Mouse (Mus musculus) brain, embryonic 18.5 days (tissue): ENCODE data around the gene Rplp2.

Experiments used
- DNase-seq: peaks from one replicate; pipeline ENCODE4 v3.0.0-alpha.2; 2012; ENCODE audit warnings: low read depth, low spot score

Rplp2 gene

DNA sequence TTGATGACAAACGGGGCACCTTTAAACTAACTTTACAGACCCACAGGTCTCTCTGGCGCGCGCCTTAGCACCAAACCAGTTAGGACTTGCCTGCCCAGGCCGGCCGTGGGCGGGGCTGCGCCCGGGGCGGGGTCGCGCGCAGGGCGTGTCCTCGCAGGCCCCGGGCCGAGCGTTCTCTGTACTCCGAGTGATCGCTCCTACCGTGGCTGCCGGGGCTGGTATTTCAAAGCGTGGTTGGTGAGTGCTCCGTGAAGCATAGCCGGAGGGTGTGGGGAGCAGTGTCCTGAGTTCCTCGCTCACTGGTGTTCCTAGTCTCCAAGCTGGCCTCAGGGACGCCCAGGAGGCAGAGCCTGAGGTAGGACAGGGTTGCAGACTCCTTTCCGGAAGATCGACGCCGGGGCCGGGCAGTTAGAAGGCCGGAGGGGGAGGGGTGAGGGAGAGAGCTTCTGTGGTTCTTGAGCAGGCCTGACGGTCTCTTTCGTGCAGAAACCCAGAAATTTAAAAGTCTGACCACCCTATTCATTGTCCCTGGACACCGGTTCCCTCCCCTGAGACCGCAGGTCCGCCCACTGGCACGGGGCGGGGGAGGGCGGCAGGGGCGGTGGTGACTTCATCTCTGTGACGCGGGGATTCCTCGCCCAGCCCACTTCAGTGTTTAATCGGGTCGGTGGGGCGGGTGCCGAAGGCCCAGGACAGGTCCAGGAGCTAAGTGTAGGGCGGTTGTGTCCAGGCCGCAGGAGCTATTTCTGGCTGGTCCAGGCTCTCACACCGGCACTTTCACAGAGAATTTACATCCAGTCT, 20.3 kb downstream of the Rplp2 start, which contains the start of gene Cd151:
Gene Cd151, plus strand, starts transcription at position 163 of the 801 bp plus-strand sequence.
- DNase-seq, result no peak

DNA sequence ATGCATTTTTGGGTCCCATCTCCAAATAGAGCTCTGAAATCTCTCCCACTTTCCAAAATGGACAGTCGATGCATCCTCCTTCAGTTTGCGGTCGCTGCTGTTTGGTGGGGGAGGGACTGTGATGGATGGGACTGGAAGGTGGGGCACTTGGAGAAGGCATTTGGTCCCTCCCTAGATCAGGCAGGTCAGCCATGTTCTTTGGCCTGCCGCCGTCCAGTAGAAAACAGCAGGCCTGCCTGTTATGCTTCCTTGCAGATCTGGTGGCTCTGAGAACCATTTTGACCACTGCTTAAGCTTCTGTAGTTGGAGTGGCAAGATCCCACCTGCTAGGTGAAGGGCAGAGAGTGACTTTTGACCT, 21.0 kb downstream of the Rplp2 start:
- no peak for DNase-seq

DNA sequence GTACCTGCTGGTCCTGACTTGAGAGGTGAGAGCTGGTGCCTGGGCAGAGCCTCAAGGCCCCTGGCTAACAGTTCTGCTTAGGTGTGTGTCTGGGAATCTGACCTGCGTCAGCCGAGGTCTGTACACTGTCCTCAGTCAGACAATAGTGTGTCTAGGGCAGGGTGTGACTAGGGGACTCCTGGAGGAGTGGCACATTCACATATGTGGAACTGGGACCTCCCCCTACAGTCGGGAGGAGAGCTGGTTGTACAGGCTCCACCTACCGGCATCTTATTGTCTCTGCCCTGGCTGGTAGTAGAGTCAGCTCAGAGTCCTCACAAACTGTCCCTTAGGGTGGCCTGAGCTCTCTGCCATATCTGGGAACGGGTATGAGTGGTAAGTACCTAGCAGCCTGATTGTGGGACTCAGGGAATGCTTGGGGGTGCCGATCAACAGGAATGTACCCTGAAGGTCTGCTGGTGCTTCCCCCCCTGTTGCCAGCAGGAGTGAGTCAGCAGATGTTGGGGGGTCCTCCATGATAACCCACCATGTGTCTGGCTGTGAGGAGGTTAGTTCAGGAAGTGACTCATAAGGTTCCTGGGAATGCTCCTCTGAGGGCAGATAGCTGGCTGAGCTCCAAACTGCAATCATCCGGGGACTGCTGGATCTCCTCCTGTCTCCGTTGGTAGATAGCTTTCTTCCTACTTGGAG, 21.5 kb downstream of the Rplp2 start:
- DNase-seq, result no peak

DNA sequence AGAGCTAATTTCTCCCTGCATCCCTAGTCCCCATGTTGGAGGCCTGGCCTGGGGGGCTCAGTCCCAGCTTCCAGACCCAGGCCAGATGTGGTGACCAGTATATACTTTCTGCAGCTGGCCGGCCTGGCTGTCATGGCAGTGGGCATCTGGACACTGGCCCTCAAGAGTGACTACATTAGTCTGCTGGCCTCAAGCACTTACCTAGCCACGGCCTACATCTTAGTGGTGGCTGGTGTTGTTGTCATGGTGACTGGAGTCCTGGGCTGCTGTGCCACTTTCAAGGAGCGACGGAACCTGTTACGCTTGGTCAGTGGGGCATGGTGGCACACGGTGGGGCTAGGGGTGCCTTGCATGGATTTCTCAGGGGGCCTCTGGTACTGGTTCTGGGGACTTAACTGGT, 22.2 kb downstream of the Rplp2 start:
- DNase-seq, result no peak

DNA sequence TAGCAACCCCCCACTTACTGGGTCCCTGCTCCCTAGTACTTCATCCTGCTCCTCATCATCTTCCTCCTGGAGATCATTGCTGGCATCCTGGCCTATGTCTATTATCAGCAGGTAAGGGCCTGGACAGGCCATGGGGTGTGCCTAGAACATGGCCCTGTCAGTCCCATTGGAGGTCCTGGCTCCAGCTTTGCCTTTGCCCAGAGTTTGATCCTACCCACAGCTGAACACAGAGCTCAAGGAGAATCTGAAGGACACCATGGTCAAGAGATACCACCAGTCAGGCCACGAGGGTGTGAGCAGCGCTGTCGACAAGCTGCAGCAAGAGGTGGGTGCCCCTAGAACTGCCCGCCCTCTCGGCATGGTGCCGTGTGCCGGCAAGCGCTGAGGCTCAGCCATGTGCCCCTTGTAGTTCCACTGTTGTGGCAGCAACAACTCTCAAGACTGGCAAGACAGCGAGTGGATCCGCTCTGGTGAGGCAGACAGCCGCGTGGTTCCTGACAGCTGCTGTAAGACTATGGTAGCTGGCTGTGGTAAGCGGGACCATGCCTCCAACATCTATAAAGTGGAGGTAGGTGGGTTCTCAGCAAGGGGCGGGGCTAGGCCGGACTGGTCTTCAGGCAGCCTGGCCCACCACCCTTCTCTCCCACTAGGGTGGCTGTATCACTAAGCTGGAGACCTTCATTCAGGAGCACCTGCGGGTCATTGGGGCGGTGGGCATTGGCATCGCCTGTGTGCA, 22.9 kb downstream of the Rplp2 start:
- DNase-seq, result no peak

DNA sequence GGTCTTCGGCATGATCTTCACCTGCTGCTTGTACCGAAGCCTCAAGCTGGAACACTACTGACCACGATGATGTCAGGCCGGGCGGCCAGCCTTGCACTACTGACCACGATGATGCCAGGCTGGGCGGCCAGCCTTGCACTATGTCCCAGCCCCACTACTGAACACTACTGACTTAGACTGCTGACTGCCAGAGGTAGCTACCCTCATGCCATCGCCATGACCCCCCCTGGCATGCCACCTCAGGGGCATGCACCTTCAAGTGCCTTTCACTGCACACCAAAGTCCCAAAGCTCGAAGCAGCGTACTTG, 23.4 kb downstream of the Rplp2 start:
- no peak for DNase-seq

DNA sequence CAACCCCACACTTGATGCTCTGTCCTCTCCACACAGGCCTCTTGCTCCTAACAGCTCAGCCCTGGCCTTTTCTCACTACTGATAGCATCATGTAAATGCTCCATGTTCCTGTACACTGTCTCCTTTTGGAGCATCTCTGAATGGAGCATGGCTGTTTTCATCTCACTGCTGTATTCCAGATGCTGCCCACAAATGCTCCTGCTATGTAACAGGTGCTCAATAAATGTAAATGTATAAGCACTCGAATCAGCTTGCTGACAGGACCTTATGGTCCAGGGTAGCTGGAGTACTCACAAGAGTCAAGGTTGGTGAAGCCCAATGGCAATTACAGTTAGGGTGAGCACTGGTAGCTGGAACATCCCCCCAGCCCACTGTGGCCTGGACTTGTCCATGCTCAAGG, 24.1 kb downstream of the Rplp2 start:
- DNase-seq, result no peak

DNA sequence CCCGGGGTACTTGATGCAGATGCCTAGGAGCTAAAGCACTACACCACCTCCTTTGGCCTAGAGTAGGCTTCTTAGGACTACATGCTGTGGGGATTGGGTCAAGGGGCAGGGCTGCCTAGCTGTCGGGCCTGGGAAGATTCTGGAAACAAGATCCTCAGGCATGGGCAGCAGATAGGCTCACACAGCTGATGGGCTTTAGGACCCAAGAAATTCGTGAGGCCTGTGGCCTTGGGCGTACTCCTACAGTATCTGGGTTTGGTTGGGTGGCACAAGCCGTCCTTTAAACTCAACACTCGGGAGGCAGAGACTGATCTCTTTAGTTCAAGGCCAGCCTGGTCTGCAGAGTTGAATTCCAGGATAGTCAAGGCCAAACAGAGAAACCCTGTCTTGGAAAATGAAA, 25.1 kb downstream of the Rplp2 start:
- no peak for DNase-seq

DNA sequence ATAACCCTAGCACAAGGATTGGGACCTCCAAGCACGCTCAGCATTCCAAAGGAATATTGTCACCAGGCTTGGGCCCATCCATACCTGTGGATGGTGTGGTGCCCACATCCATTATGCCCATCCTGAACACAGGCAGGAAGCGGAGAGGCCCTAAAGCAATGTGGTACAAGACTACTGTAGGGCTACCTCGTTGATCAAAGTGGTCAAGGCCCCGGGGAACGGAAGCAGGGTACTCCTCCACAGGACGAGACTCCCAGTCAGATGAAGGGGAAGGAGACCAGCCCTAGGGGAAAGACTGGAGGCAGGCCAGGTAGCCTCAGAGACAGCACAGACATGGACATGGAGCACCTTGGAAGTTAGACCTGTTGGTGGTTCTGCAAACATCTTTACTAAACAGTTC, 25.6 kb downstream of the Rplp2 start:
- DNase-seq, result no peak

DNA sequence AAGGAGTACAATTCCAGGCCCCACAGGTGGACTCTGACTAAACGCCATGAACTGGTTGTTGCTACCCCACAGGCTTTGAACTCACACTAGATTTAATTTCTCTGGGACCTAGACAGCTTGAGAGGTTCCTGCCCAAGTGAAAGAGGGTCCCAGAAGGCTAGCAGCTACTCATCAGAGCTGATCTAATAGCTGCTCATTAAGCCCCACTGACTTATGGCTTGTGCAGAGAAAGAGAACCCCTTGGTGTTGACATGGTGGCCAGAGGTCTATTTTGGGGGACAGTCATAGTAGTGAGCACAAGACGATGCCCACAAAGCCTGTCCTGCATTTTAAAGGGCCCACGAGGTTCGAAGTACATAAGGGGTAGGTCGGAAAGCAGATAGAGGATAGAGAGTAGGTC, 27.0 kb downstream of the Rplp2 start:
- DNase-seq, result no peak

DNA sequence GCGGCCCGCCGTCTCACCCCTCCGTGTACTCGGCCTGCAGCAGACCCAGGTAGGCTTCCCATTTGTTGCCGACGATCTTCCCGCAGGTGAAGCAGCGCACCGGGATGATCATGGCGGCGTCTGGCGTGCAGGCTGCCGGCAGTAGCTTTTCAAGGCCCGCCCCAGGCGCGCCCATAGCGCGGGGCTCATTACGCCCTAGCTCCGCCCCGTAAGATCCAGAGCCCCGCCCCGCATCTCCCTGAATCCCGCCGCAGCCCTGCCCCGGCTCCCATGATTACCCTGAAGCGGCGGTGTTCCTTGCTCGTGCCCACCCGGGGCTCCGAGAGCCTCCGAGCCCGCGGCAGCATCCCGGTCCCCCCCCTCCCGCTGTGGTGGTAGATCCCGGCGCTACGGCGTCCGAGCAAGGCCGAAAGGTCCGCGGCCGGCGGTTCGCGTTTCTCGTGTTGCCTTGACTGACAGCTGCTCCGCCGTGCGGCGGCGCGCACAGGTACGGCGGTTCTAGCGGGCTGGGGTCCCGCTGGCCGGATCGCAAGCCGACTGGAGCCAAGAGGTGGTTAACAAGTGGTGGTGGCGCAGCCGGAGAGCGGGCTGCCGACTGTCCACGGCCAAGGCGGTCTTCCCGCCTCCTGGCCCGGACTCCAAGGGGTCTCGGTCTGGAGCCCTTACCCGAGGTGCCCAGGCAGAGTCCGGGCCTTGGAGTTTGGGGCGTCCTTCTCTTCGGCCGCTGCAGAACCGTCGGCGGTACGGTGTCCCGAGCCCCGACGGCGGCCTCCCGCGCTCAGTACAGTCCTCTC, 28.0 kb downstream of the Rplp2 start, which contains the start of the genes Polr2l and Tspan4:
Gene Polr2l, minus strand, starts transcription at position 122 of the 794 bp plus-strand sequence.
Gene Tspan4, plus strand, starts transcription at position 230 of the 794 bp plus-strand sequence.
- peak; percentile 71 for DNase-seq

DNA sequence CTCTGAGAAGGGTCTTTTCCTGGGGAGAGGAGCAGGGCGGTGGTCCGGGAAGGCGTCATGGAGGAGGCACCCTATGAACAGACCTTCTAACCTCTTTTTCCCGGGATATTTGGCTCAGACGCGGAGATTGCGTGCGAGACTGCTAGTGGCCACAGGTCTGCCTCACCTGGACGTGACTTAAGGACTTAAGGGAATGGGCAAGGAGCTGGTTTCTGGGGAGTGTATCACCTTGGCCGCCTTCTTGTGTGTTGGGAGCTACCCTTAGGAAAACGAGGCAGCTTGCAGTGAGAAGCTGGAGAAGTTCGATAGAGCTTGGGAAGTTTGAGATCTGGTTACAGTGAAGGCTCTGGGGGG, 28.6 kb downstream of the Rplp2 start:
- no peak for DNase-seq

DNA sequence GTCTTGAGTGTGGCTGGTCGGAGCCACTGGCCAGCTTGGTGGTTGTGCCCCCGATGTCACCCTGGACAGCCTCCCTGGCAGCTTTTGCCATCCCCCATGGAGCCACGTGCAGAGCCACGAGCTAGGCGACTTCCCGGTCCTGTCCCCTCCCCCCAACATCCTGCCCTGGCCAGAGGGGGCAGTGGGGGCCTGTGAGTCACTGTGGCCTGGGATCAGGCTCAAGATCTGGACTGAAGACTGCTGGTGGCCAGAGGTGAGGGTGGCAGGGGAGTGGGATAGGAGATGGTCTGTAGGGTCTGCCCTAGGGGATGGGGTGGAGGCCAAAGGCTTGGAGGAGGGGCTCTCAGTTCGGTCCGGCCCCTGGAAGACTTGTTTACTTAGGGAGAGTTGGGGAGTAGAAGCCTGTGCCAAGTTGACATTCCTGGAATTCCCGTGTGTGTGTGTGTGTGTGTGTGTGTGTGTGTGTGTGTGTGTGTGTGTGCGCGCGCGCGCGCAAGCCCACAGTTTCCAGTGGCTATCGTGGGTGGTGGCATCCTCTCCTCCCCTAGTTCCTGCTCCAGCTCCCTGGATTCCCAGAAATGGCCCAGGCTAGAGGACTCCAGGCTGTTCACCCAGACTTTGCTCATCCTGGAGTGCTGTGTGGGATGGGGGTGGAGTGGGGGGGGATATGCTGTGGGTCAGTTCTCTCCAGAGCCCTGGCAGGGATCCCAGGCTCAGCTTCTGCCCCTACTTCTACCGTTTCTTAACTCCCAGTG, 29.2 kb downstream of the Rplp2 start:
- DNase-seq, result no peak

DNA sequence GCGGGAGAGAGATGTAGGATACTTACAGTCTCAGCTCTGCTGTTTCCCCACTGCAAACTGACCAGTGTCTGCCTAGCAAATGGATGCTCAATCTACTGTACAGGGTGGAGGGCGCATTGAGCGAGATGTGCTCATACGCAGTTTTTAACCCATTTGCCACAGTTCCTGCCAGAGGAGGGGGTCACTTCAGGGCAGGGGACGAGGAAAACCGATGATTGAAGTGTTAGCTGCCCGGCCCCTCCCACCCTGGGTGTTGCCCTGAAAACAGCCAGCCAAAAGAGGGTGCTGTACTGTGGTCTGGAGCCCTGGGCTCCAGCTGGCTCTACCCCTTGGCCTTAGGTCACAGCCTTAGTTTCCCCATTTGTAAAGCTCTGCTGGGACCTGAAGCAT, 29.8 kb downstream of the Rplp2 start:
- DNase-seq, result no peak

DNA sequence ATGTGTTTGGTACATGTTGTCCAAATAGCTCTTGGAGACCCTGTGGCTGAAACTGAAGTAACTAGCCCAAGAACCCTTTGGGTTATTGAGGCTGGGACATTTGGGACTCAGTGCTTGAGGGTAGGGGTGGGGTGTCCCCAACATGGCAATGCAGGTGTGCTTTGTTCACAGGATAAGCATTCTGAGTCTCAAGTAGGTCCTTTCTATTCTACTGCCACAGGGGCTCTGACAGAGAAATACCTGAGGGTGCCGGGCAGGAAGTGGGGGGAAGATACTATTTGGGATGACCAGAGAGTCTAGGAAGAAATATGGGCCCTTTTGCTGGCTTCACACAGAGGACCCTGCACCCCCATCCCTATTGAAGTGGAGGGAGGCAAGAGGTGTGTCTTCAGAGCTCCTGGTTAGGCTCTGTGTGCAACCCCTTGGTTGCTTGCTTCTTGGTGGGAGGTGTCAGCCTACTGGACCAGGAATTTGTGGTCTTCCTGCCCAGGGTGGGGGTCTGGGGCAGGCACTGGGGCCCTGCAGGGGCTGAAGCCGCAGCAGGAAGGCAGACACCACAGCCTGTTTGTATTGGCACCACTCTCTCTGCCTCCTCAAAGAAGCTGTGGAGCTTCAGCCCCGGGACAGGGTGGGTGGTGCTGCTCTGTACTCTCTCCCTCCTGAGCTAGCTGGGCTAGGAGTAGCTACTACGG, 30.6 kb downstream of the Rplp2 start:
- no peak for DNase-seq

DNA sequence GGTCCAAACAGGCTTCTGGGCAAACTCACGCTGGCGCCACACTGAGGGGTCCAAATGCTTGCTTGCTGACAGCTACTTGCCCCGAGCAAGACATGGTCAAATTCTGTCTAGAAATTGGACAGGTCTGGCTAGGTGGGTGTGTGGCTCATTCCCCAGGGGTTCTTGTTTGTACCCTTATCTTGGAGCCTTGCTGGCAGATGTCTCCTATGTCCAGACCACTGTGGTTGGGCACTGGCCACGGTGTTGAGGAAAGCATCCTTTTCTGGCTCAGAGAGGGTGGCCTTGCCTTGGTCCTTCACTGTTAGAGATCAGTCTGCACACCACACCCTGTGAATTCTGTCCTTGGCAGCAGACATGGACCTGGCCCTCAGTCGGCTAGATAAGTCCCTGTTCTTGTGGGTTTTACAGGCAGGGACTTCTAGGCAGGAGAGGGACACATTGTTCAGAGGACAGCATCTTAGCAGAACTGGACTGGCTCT, 31.1 kb downstream of the Rplp2 start:
- DNase-seq, result no peak

DNA sequence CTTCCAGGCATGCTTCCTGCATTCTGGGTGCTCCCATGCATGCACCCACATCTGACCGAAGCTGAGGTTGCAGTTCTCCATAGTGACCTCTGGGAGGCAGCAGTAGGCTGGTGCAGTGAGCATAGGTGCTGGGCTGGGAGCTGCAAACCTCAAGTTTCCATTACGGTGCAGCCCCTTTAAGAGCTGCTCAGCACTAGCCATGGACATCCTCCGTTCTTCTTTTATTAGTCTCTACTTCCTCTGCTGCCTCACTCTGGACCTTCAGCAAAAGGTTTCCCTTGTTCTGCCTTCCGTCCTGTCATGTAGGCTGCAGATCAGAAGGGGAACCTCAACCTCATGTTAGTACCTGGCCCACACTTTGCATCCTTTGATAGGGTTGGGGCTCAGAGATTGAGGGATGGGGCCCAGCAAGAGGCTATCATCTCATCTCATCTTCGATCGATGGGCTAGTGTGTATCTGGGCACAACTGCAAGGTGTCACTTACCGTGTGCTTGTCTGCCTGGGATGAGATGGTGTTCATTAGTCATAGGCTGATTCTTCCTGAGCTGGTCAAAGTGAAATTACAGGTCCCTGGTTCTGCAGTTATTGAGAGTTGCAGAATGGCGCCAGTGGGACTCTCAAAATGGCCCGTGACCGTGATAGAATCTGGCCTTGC, 33.8 kb downstream of the Rplp2 start:
- no peak for DNase-seq

DNA sequence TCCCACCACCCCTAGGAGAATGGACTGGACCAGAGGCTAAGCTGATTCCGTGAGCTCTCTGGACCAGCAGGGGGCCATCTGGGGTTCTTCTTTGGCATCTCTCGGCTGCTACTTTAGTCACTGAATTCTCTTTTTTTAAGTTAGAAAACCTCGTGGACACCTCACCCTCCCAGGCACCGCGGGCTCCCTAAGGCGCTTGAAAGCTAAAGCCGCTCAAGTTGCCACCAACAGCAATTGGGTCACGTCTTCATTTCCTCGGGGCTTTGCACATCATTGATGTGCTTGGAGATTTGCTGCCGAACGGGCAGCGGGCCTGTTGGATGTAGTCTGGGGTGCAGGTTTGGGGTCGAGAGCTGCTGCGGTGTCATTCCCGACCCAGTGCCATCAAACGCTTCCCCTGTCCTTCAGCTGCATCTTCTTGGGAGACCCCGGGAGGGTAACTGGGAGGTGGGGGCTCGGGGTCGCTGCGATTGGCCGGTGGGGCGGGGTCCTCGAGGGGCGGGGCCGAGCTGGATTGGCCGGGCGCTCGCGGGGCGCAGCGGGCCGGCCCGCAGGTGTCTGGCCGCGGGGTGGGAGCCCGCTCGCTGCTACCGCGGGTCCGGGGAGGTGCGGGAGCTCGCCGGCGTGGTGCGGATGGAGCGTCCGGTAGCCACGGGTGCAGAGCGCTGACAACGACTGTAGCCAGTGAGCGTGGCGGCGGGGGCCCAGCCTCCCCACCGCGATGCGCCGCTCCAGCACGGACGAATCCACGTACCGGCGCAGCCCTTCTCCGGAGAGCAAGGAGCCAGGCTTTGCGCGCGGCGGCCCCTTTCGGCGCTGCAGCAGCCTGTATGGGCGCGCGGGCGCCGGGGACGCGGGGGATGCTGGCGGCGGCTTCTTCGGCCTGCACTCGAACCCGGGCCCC, 34.6 kb downstream of the Rplp2 start:
- DNase-seq, result no peak

DNA sequence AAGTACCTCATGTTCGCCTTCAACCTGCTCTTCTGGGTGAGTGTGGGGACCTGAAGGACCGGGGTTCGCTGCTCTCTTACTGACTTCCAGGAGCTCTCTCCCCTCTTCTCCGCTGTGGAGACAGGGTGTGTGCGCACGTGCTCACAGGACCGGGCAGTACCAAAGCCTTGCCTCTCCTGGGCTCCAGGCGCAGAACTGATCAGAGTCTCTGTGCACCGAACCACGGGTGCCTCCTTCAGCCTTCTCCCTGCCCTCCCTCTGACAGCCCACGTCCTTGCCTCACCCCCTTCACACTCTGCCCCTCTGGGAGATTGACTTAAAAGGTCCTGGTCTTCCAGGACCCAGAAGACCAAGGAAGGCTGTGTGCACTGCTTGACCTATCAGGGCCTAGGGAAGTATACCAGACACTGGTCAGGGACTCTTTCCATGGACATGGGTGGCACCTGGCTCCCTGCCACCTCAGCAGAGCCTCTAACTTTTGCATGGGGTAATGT, 35.4 kb downstream of the Rplp2 start:
- DNase-seq, result no peak
